Mouse (Mus musculus): Measurements from ENCODE around the gene Rwdd2b.

Rwdd2b gene

GRCm38 (mm10) chr16:87427516-87427915 lies 12.9 kb downstream of the Rwdd2b start:
- in situ Hi-C loops (cut with MboI, MseI) = no loop called here

- in situ Hi-C loops (cut with MboI, MseI) = no loop called here
Measured at GRCm38 (mm10) chr16:87420662-87421061, 19.7 kb downstream of the Rwdd2b start.

GRCm38 (mm10) chr16:87405001-87405400 lies 35.4 kb downstream of the Rwdd2b start:
- in situ Hi-C loops (cut with MboI, MseI) = no loop called here

- in situ Hi-C loops (cut with MboI, MseI) = loop anchor here in 1 of 2 experiments (5.0 kb wide), 1 partner anchor 1592 kb away; the partner anchor contains the start of gene Adamts1
Measured at GRCm38 (mm10) chr16:87393813-87394548, 46.4 kb downstream of the Rwdd2b start.

- in situ Hi-C loops (cut with MboI, MseI) = no loop called here
Measured at GRCm38 (mm10) chr16:87387444-87387977, 52.9 kb downstream of the Rwdd2b start.

- in situ Hi-C loops (cut with MboI, MseI) = no loop called here
Measured at GRCm38 (mm10) chr16:87384366-87384765, 56.0 kb downstream of the Rwdd2b start.
